Mouse (Mus musculus): Measurements from ENCODE around the gene Desi1.

Gene Desi1

GRCm38 (mm10) chr15:81966062-81966829 is 67.4 kb downstream of the Desi1 start:
- no peak for DNase-seq (ENCODE audit: low spot score)

GRCm38 (mm10) chr15:81964980-81965545 is 68.6 kb downstream of the Desi1 start:
- DNase-seq (ENCODE audit: low spot score), result peak; percentile 71

DNA sequence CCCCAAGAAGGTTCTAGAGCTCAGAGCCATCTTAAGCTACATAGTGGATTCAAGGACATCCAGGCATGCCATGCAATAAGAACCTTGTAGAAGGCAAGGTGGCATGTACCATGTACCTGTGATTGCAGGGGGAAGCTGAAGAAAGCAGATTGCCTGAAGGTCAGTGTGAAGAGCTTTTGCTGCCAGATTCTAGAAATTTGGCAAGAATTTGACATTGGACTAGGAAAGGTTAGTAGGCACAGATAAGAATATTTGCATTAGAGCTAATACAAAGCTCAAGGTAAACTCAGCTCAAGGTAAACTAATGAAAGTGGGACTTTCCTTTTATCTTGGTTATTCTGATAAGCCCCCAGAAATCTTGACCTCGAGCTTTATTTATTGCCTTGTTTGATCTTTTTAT is 69.4 kb downstream of the Desi1 start:
- no peak for DNase-seq (ENCODE audit: low spot score)

DNA sequence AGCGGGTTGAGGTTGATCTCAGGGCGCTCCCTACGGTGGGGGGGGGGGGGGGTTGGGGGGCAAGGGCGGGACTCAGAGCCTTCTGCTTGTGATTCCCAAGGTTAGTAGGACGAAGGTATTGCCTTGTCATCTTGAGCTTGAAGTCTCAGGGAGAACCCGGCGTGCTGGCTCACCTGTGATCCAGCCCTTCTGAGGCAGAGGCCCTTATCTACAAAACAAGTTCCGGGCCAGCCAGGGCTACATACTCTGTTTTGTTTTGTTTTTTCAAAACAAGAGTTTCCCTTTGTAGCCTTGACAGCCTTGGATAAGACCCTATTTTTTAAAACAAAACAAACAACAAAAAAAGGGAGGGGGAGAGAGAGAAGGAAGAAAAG is 72.6 kb downstream of the Desi1 start:
- DNase-seq (ENCODE audit: low spot score), result no peak

GRCm38 (mm10) chr15:81960171-81961077 is 73.2 kb downstream of the Desi1 start, which contains the start of gene Pmm1:
Pmm1 (minus strand) TSS chr15:81960930.
- peak; percentile 98 for DNase-seq (ENCODE audit: low spot score)

DNA sequence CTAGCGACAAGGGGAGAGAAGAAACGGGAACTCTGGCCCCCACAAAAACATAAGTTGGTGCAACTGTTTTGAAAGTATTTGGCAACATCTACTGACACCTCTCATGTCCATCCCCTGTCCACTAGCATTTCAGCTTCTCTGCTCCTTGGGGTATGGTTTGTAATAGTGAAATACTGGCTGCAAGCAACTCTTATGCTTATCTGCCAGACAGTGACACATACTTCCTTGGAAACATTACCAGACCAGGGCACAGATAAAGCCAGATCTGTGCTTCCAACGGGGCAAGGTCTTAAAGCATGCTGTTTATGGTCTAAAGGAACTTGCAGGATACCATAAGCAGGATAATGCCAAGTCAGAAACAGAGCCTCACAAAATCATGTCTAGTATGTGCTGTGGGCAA is 74.8 kb downstream of the Desi1 start:
- DNase-seq (ENCODE audit: low spot score), result no peak

DNA sequence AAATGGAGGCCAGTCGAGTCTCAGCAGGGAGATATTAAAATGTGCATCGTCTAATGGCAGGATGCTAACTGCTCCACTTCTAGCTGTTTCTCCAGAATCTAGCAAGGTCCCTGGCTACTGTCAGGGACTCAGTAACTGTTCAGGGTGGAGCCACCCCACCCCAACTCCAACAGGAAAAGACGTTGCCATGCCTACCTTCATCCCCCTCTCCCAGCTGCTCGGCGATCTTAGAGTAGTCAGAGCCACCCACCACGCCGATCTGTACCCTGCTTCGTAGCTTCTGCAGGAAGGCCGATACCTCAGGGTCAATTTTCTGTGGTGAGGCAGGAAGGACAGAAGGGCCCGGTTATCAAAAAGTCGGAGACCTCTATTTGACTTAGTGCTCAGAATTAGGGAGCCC is 76.1 kb downstream of the Desi1 start:
- DNase-seq (ENCODE audit: low spot score), result no peak

- no peak for DNase-seq (ENCODE audit: low spot score)
Observed at GRCm38 (mm10) chr15:81956457-81956856, 77.2 kb downstream of the Desi1 start.

DNA sequence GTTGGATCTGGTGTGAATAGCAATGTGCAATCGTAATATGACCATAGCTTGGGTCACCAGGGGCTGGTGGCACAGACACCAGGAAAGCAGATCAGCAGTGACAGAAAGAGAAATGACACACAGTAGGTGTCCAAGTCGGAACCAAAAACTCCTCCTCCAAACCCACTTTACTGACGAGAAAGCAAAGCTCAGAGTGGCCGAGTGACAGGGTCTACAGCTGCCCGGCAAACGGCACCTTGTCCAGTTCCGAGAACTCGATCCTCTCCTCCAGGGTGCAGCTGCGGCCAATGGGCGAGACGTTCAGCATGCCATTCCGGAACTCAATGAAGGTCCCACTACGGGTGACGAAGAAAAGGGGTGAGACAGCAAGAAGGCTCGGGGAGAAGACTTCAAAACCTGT is 78.2 kb downstream of the Desi1 start:
- DNase-seq (ENCODE audit: low spot score), result no peak

GRCm38 (mm10) chr15:81954716-81955115 is 78.9 kb downstream of the Desi1 start:
- no peak for DNase-seq (ENCODE audit: low spot score)

DNA sequence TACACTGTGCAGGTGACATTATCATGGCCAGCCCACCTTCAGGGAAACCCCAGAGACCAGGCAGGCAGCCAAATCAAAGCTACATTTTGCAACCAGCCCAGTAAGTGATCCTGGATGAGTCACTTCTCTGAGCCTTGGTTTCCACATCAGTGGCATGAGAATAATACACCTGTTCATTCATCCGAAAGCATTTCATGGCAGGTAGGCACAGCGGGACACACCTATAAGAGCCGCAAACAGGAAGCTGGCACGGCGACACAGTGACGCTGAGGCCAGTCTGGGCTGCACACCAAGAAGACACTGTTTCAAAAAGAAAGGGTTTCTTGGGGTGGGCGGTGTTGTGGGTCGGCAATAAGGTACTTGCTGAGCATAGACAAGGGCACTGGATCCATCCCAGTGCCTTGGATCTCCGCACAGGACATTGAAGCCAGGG is 79.5 kb downstream of the Desi1 start:
- no peak for DNase-seq (ENCODE audit: low spot score)

- DNase-seq (ENCODE audit: low spot score), result no peak
Observed at GRCm38 (mm10) chr15:81952310-81952709, 81.4 kb downstream of the Desi1 start.

DNA sequence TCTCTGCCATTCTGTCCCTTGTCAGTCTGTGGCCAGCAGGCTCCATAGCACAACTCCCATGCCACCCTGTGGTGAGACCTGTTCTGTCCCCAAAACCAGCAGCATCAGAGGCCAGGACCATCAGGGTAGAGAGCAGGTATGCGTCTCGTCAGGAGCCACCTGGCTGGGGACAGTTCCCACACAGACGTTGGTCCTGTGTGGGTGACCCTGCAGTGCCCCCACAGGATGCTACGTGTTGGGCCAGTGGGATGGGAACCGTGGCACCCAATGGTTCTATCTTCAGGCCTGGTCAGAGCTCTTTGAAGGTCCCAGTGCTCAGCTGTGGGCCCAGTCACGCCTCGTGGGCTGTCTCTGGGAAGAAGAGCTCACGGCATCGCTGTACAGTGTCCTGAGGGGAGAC is 82.5 kb downstream of the Desi1 start:
- DNase-seq (ENCODE audit: low spot score), result no peak

DNA sequence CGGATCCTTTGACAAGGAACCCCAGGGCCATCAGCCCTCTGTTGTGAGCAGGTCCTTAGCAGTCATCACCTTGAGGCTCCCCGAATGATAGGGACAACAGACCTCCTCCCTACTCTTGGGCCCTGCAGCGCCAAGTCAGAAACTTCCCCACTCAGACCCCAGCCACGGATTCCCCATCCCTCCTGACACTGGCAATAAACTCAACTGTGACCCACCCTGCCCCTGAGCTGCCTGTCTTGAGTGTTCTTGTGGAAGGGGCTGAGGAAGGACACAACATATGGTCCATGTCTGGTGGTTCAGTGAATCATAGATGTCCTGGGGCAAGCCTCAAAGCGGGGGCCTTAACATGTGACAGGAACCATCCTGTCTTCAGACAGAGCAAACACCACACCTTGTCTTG is 82.9 kb downstream of the Desi1 start:
- DNase-seq (ENCODE audit: low spot score), result no peak

- DNase-seq (ENCODE audit: low spot score), result no peak
Observed at GRCm38 (mm10) chr15:81949476-81950131, 84.1 kb downstream of the Desi1 start.

- no peak for DNase-seq (ENCODE audit: low spot score)
Observed at GRCm38 (mm10) chr15:81949076-81949475, 84.6 kb downstream of the Desi1 start.

- DNase-seq (ENCODE audit: low spot score), result no peak
Observed at GRCm38 (mm10) chr15:81943176-81943749, 90.4 kb downstream of the Desi1 start.
